10 mouse cellular contexts compared by ENCODE assay signal in the genomic region with DNA sequence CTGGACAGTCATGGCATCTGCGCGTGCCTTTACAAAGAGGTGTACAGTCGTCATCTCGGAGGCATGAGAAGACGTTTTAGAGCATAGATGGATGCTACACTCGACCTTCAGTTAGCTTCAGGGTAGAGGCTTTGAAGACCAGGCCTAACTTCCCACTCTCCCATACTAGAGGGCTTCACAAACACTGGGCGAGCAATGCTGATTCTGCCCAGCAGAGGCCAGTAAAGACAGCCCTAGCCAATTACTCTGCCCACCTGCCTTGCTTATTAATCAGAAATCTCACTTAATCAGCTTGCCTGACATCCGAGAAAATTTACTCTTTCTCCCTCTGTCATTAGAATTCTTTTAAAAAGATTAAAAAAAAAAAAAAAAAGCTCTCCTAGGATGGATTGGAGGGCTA. TPM values are rescaled to one million over a fixed set of nuclear protein-coding genes. Genes with fewer than 3 reads are reported as not detected.
DNase-seq lines count a peak whose midpoint lies in the region; ATAC-seq and TF ChIP-seq lines count a peak whose summit lies in the region.
"Had no signal": no experiment of that assay in that cellular context is flagged by ENCODE, and none has a peak within 500 bp of the region (broad histone marks: within the 10 kb centered on the region; RNA-seq: fewer than 3 reads in every experiment).

No protein-coding gene starts in this region.

- TF ChIP-seq EP300 in liver, postnatal 0 days (IDR thresholded peaks at IDR 0.05; ENCODE audit: low read depth), result no peak

- no peaks in the 10 kb centered on the region for H3K9me3 ChIP-seq in forebrain, embryonic 12.5 days
- H3K9me3 ChIP-seq in forebrain, embryonic 10.5 days, result peaks cover 9% of the 10 kb centered on the region; the same call in 1 of the 2 replicates
- H3K9me3 ChIP-seq in liver, postnatal 0 days (ENCODE audit: low read length), result no peaks in the 10 kb centered on the region
- H3K9me3 ChIP-seq in liver, embryonic 12.5 days (replicated peaks), result no peaks in the 10 kb centered on the region

- H3K9ac ChIP-seq in forebrain, embryonic 12.5 days, result no peak overlapping the region
- no peak overlapping the region for H3K9ac ChIP-seq in liver, postnatal 0 days (replicated peaks)
- no peak overlapping the region for H3K9ac ChIP-seq in liver, embryonic 12.5 days
- H3K9ac ChIP-seq: heart, embryonic 13.5 days had no signal

- no peaks in the 10 kb centered on the region for H3K36me3 ChIP-seq in forebrain, embryonic 12.5 days (replicated peaks)
- H3K36me3 ChIP-seq in forebrain, embryonic 10.5 days (replicated peaks), result no peaks in the 10 kb centered on the region
- H3K36me3 ChIP-seq in liver, postnatal 0 days (replicated peaks; ENCODE audit: insufficient read depth, low read length), result no peaks in the 10 kb centered on the region
- no peaks in the 10 kb centered on the region for H3K36me3 ChIP-seq in liver, embryonic 12.5 days
- H3K36me3 ChIP-seq: heart, embryonic 13.5 days had no signal

- no peak for DNase-seq in forebrain, embryonic 10.5 days (ENCODE audit: extremely low spot score, low spot score)
- no peak for DNase-seq in liver, postnatal 0 days
- DNase-seq in Muller cell, postnatal 12 days (ENCODE audit: inconsistent ontology term), result peak; percentile 35
- DNase-seq in kidney, adult 8-10 months, result peak; percentile 32 to 71
- DNase-seq in lung, postnatal 36 days, result peak; percentile 47
- DNase-seq in yolk sac, embryonic 10.5 days (ENCODE audit: low spot score), result no peak

- H3K4me3 ChIP-seq in forebrain, embryonic 12.5 days (replicated peaks), result no peak overlapping the region
- no peak overlapping the region for H3K4me3 ChIP-seq in forebrain, embryonic 10.5 days
- H3K4me3 ChIP-seq in liver, postnatal 0 days (ENCODE audit: low read depth, low read length), result no peak overlapping the region
- no peak overlapping the region for H3K4me3 ChIP-seq in liver, embryonic 12.5 days
- H3K4me3 ChIP-seq: heart, embryonic 13.5 days; megakaryocyte, embryonic 14.5 days had no signal

- no peak overlapping the region for H3K4me2 ChIP-seq in forebrain, embryonic 12.5 days
- no peak overlapping the region for H3K4me2 ChIP-seq in liver, postnatal 0 days (ENCODE audit: low read depth, low read length)
- no peak overlapping the region for H3K4me2 ChIP-seq in liver, embryonic 12.5 days
- H3K4me2 ChIP-seq: heart, embryonic 13.5 days had no signal

- peak; percentile 64 for TF ChIP-seq CTCF in liver, postnatal 0 days (IDR thresholded peaks at IDR 0.05; ENCODE audit: low read depth)

- H3K4me1 ChIP-seq in forebrain, embryonic 12.5 days, result no peaks in the 10 kb centered on the region; the same call in 1 of the 2 replicates
- no peaks in the 10 kb centered on the region for H3K4me1 ChIP-seq in forebrain, embryonic 10.5 days
- no peaks in the 10 kb centered on the region for H3K4me1 ChIP-seq in liver, postnatal 0 days (ENCODE audit: insufficient read depth)
- no peaks in the 10 kb centered on the region for H3K4me1 ChIP-seq in liver, embryonic 12.5 days
- H3K4me1 ChIP-seq: heart, embryonic 13.5 days; megakaryocyte, embryonic 14.5 days had no signal

- H3K27me3 ChIP-seq in forebrain, embryonic 12.5 days, result no peaks in the 10 kb centered on the region
- H3K27me3 ChIP-seq in forebrain, embryonic 10.5 days (ENCODE audit: poor library complexity, severe bottlenecking), result no peaks in the 10 kb centered on the region
- H3K27me3 ChIP-seq in liver, postnatal 0 days (ENCODE audit: insufficient read depth, low read length), result no peaks in the 10 kb centered on the region
- H3K27me3 ChIP-seq in liver, embryonic 12.5 days (replicated peaks), result no peaks in the 10 kb centered on the region

- no peak for ATAC-seq in forebrain, embryonic 12.5 days (ENCODE audit: low FRiP score)
- ATAC-seq in liver, postnatal 0 days, result no peak
- ATAC-seq in liver, embryonic 12.5 days, result no peak

- WGBS in forebrain, embryonic 12.5 days, result 40% methylated on average over 8 of the region's 8 CpGs
- WGBS in forebrain, embryonic 10.5 days, result 44% methylated on average over 8 of the region's 8 CpGs
- 49% methylated on average over 8 of the region's 8 CpGs for WGBS in liver, postnatal 0 days (ENCODE audit: insufficient replicate concordance)
- WGBS in liver, embryonic 12.5 days (ENCODE audit: insufficient replicate concordance), result 36% methylated on average over 8 of the region's 8 CpGs

- 0 out of 2 replicates have a peak overlapping the region, but pooled peaks have one; percentile 43 for H3K27ac ChIP-seq in forebrain, embryonic 12.5 days
- H3K27ac ChIP-seq in forebrain, embryonic 10.5 days, result no peak overlapping the region
- no peak overlapping the region for H3K27ac ChIP-seq in liver, postnatal 0 days (ENCODE audit: low read depth)
- H3K27ac ChIP-seq in liver, embryonic 12.5 days, result no peak overlapping the region
- H3K27ac ChIP-seq: heart, embryonic 13.5 days had no signal

RNA-seq across cellular contexts. Expression of a gene that starts 33.3 kb away (rescaled TPM):
- polyA plus RNA-seq in forebrain, embryonic 12.5 days (2016; fragmentation: Nextera tagmentation; extraction: Ambion mirVana), result 1.3 and 2.3 TPM in 2 replicates
- 1.4 and 1.5 TPM in 2 replicates for polyA plus RNA-seq in forebrain, embryonic 10.5 days (2016; fragmentation: Nextera tagmentation; extraction: Ambion mirVana)
- 0.06 and 0.21 TPM in 2 replicates for polyA plus RNA-seq in liver, postnatal 0 days (2015; fragmentation: Nextera tagmentation; extraction: Ambion mirVana)
- polyA plus RNA-seq in liver, embryonic 12.5 days (2016; fragmentation: Nextera tagmentation; extraction: Ambion mirVana), result 0.10 and 0.29 TPM in 2 replicates

RNA-seq across cellular contexts. Expression of a gene that starts 58.5 kb away (rescaled TPM):
- 64.4 and 66.5 TPM in 2 replicates for polyA plus RNA-seq in forebrain, embryonic 12.5 days (2016; fragmentation: Nextera tagmentation; extraction: Ambion mirVana)
- polyA plus RNA-seq in forebrain, embryonic 10.5 days (2016; fragmentation: Nextera tagmentation; extraction: Ambion mirVana), result 38.4 and 41.8 TPM in 2 replicates
- 5.1 and 5.3 TPM in 2 replicates for polyA plus RNA-seq in liver, postnatal 0 days (2015; fragmentation: Nextera tagmentation; extraction: Ambion mirVana)
- 11.7 and 12.7 TPM in 2 replicates for polyA plus RNA-seq in liver, embryonic 12.5 days (2016; fragmentation: Nextera tagmentation; extraction: Ambion mirVana)

Comparison
In these comparisons a context has a peak if more than half of its experiments do, and no peak if none do; other contexts are left out.
1. DNase-seq: peak in Muller cell, postnatal 12 days (single experiment), kidney, adult 8-10 months (2 of 2) and lung, postnatal 36 days (single experiment); none in forebrain, embryonic 10.5 days (single experiment), liver, postnatal 0 days (single experiment) and yolk sac, embryonic 10.5 days (single experiment).